Mouse (Mus musculus) brain, embryonic 14.5 days (tissue): Measurements from ENCODE around the gene Cacna2d3.

Source experiments
- CTCF ChIP-seq: fragments of 200-500 bp; IDR thresholded peaks from 2 replicates; pipeline ENCODE4 v1.5.1; 2012; ENCODE audit warnings: inconsistent platforms, mild to moderate bottlenecking, moderate library complexity, borderline replicate concordance; ENCODE audit not compliant: insufficient read depth, insufficient read length; ENCODE audit errors: extremely low read depth
- POLR2A ChIP-seq: fragments of 200-500 bp; IDR thresholded peaks from 2 replicates; pipeline ENCODE4 v1.6.1; 2012; ENCODE audit warnings: mild to moderate bottlenecking, inconsistent platforms, borderline replicate concordance; ENCODE audit not compliant: poor library complexity, insufficient read depth, insufficient read length, severe bottlenecking; ENCODE audit errors: extremely low read depth

DNA sequence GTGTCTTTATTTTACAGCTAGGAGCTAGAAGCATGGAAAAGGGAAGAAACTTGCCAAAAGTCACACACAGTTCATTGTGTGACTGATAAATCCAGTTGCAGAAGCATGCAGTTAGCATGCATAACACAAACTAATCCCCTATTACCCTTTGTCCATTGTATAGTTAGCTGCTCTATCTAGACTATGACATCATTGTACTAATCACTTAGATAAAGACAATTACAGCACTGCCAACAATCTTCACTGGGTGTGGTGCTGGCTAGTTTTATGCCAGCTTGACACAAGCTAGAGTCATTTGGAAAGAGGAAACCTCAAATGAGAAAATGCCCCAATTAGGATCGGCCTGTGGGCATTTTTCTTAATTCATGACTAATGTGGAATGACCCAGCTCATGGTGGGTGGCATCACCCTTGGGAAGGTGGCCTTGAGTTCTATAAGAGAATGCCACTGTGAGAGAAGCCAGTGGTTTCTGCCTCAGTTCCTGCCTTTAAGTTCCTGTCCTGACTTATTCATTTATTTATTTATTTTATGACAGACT lies 689.7 kb downstream of the Cacna2d3 start:
- TF ChIP-seq CTCF (no peak), POLR2A (no peak)
